Mouse (Mus musculus) layer of hippocampus, adult 18-20 months (tissue): Measurements from ENCODE around the gene Zfp618. TPM values are rescaled to one million over a fixed set of nuclear protein-coding genes. Genes with fewer than 3 reads are reported as not detected.
A peak's percentile ranks its signal among the peaks of the same experiment; 100 is the strongest.

Experiments
- DNase-seq, 2 experiments: peaks; one replicate each; pipeline ENCODE4 v3.0.0; 2022; ENCODE audit warnings: low spot score in 2 of 2
- total RNA-seq, 2 experiments: library from RNA; stranded (reverse); gene quantifications; 2 replicates each; pipeline ENCODE4 v1.2.3; 2021

Gene Zfp618
- total RNA-seq, 2 experiments from 2014 or later = 2.6 to 2.9 TPM

GRCm38 (mm10) chr4:63064911-63065310 is 99.5 kb downstream of the Zfp618 start:
- DNase-seq = no peak

DNA sequence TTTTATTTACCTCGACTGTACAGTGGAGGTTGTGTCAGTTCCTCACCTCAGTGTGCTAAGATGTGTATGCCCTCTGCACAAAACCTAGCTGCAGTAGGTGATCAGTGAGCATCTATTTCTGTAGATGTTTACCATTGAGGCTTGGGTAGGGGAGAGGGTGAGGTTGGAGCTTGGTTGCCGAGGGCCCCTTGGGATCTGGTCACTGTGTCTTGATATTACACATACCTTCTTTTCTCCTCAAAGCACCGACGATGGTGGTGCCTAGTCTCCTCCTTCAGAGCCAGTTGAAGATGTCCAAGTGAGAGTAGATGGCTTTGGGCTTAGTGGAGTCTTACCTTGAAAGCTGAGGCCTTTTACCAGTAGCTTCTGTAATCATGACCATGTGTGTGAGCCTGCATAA is 101.4 kb downstream of the Zfp618 start:
- DNase-seq = no peak

DNA sequence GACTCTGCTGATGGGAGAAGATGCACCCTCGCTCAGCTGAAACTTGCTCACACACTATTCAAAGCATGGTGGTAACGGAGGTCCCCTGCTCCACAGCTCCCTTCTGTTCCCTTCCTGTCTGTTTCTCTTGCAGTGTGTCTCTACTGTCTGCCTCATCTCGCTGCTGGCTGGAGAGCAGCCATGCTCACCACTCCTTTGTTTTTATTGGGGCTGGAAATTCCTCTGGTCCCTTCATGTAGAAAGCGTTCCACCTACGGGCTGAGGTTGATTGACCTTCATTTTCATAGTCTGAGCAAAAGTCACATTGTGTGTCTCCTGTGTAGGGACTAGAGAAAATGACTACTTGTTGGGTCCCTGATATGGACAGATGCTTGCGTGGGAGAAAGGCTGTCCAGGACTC is 102.4 kb downstream of the Zfp618 start:
- DNase-seq = no peak

DNA sequence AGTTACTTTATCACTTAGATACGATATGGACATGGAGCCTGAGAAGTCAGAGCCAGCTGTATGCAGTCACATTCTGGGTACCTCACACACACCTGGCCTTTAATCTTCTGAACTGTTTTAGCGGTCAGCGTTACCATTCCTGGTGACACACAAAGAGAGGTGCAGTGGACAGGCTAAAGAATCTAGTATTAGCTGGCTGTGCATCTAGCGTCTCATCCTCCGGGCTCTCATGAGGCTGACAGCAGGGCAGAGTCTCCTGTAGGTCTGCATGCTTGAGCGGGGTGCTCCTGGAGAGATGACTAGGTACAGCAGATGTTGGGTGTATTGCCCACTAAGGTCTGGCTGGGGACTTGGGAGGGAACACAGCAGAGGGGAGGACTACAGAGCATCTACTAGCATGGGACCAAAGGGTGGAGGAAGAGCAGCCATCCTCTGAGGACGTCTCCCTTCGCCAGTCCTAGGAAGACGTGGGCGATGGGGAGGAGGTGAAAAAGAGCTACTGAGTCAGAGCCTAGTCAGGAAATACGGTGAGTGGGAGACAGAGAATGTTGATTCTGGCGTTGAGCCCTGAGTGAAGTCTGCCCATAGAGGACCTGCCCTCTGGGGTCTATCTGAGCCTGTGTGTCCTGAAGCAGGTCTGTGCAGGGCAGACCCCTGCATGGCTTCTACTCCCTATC is 103.3 kb downstream of the Zfp618 start:
- peak; percentile 19 to 55 for DNase-seq

- DNase-seq = no peak
These were observed 106.3 kb downstream of the Zfp618 start for GRCm38 (mm10) chr4:63071413-63072260.

DNA sequence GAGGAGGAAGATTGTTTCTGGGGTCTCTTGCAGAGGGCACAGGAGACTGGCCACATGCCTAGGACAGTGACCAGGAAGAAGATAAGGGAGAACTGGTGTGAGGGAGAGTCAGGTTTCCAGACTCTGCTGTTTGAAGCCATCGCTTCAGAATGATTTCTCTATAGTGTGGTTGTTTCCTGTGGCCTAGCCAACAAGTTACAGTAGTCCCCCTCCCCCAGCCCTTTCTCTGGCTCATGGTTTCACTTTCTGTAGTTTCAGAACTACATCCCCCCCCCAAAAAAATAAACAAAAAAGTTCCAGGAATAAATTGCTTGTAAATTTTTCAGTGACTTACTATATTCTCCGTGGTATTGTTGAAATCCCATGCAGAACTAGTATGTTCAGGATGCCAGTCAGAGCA is 107.8 kb downstream of the Zfp618 start:
- no peak for DNase-seq

GRCm38 (mm10) chr4:63079159-63079558 is 113.8 kb downstream of the Zfp618 start:
- DNase-seq = no peak

- DNase-seq = peak; percentile 30 to 43
These were observed 119.1 kb downstream of the Zfp618 start for GRCm38 (mm10) chr4:63084473-63084889.

- DNase-seq = no peak
These were observed 124.1 kb downstream of the Zfp618 start for GRCm38 (mm10) chr4:63089484-63089883.

DNA sequence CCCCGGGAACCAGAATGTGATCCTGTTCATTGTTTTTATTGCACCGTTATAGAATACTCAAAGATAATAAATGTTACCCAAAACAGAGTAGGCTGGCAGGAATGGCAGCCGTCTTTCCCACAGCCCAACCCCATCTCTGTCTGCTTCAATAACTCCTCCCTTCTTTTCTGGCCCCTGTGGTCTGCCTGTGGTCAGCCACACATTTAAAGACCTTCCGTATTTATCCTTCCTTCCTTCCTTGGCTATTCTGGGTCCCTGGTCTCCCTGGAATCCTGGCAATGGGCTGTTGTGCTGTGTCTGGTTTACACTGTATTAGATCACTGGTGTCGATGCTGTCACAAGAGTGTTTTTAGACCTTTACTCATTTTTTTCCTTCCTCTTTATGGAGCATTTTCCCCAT is 125.8 kb downstream of the Zfp618 start:
- no peak for DNase-seq

GRCm38 (mm10) chr4:63097603-63098002 is 132.2 kb downstream of the Zfp618 start:
- no peak for DNase-seq

DNA sequence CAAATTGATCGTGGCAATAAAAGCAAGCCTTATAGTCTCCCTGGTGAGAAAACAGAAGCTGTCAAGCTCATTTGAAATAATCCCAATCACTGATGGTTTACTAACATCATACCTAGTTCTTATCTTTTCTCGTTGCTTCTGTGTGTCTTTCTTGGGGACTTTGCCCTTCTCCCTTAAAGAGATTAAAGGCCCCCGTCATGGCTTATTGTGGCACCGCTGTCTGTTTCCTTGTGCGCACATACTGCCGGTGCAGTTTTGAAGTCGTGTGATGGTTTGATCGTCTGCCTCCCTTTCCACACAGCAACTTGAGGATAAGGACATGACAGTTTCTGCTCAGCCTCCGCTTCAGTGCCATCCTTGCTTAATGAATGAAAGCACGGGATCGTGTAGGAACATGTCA is 135.1 kb downstream of the Zfp618 start:
- no peak for DNase-seq

DNA sequence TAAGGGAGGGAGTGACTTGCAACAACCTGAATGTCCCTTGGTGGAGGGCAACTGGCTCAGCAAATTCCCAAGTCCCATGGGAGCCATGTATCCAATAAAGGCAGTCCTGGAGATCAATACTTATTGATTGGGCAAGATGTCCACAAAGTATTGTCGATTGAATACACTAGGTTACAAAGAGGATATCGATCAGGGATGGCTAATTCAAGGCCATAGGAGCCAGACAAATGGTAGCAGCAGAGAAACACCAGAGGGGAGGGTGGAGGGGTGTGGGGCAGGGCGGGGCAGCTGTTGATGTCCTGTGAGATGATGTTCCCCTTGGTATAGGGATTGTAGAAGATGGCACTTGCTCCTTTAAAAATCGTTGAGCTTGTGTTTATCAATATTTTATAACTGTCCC is 136.7 kb downstream of the Zfp618 start:
- DNase-seq = no peak

DNA sequence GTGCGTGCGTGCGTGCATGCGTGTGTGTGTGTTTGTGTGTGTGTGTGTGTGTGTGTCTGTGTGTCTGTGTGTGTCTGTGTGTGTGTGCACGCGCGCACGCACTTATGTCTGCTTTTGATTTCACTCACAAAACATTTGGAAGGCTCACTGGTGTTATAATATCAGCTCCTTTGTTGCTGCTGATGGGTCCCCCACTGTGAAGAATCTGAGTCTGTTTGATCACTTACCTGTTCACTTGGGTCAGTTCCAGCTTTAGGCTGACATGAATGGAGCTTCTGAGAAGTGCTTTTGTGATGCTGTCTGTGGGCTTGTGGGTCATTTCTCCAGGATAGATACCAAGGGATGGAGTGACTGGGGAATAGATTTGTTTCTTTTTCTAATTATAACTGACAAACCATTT is 140.3 kb downstream of the Zfp618 start:
- DNase-seq = no peak

- peak; percentile 64 to 84 for DNase-seq
These were observed 153.5 kb downstream of the Zfp618 start for GRCm38 (mm10) chr4:63118639-63119437.

DNA sequence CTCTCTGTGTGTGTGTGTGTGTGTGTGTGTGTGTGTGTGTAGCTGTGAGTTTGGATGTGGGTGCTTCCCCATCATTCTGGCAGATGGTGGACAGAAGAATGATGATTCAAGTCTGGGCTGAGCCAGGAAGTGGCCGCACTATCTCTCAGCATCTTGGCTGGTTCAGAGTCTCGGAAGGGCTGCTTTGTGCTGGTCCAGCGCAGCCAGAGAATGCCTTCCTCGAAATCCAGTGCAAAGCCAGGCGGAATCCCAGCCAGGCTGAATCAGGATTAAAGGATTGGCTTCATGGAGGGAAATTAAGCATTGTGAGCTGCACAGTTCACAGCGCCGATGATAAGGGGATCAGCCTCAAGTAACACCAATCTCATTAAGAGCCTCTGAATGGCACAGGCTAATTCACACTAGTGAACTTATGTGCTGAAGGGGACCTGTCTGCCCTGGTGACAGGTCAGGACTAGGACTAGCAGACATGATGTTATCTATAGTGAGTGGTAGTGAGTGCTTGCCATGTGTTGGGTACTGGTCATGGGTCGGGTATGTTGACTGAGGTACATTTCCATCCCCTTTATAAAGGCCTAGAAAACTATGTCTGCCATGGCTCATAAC is 159.6 kb downstream of the Zfp618 start:
- DNase-seq = no peak

DNA sequence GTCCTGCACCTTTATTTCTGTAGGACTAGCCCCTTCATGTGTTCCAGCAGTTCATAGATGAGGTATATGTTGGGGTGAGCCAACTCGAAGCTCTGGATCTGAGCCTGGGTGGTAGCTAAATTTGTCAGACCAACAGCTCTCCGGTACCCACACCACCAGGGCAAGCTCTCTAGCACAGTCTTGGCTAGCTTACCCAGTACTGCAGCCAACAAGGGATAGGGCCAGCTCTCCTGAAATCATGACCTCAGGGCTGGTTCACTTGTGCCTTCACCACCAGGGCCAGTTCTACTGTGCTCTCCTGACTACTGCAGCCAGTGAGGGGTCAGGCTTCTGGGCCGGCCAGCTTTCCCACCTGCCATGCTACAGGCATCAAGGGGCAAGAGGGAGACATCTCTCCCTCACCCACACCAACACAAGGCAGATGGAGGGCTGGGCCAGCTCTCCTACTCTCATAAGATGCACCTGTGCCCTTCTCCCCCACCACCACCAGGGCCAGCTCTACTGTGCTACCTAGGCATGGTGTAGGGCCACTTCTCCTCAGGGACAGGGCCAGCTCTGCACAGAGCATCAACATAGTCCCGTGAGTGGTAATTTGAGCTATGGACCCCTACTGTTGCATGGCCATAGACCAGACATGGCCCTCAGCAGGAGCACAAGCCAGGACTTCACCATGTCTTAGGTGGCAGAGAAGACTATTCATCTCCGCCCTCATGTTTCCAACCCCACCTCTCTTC is 164.7 kb downstream of the Zfp618 start:
- DNase-seq = no peak

GRCm38 (mm10) chr4:63147268-63147667 is 181.9 kb downstream of the Zfp618 start:
- DNase-seq = no peak

- peak; percentile 17 to 30 for DNase-seq
These were observed 185.8 kb downstream of the Zfp618 start for GRCm38 (mm10) chr4:63151127-63151526.

GRCm38 (mm10) chr4:63154028-63154427 is 188.7 kb downstream of the Zfp618 start:
- no peak for DNase-seq

GRCm38 (mm10) chr4:63154699-63155098 is 189.3 kb downstream of the Zfp618 start, which contains the start of gene Ambp:
Gene Ambp, minus strand, starts transcription at chr4:63154799.
- DNase-seq = no peak
